Mouse (Mus musculus): ENCODE results near the gene 1810037I17Rik. TPM values are rescaled to one million over a fixed set of nuclear protein-coding genes. Genes with fewer than 3 reads are reported as not detected.

The 1810037I17Rik gene
- total and polyA plus RNA-seq, 3 experiments, result 75.6 to 132 (median 106) TPM

DNA sequence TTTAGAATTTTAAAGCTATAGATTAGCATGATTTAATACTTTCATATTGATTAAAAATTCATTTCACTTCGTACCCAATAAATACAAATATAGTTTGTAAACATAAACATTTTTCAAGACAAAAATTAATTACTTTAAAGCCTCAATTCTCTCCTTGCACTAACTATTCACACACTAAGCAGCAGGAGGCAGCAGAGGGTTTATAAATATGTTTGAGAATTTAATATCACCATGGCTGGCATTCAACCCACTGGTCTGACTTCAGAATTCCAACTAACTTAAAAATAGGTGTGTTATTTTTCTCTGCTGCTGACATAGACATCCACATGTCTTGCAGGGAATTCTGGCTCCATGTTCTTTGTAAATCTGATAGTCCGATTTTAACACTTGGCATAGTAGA is 15.2 kb downstream of the 1810037I17Rik start:
- Histone ChIP-seq H3K36me3 (replicated peaks in 1 of 2; ENCODE audit: control insufficient read depth in 1 of 2, insufficient read depth in 1 of 2, low read length in 1 of 2) (no peaks in the 10 kb centered on the region), H3K9me3 (replicated peaks; ENCODE audit: low read length) (no peaks in the 10 kb centered on the region), H3K27me3 (replicated peaks) (no peaks in the 10 kb centered on the region), H3K4me1 (ENCODE audit: control insufficient read depth in 1 of 2, insufficient read depth in 2 of 2) (peaks cover 6 to 9% of the 10 kb centered on the region in 2 experiments), H3K9ac (ENCODE audit: insufficient read depth, low read depth) (no peak overlapping the region), H3K79me2 (replicated peaks; ENCODE audit: control insufficient read depth, extremely low read depth, insufficient read depth, poor library complexity, severe bottlenecking) (no peaks in the 10 kb centered on the region), H3K4me2 (ENCODE audit: insufficient read depth, low read depth, poor library complexity, severe bottlenecking) (no peak overlapping the region), H3K27ac (ENCODE audit: insufficient read depth, low read depth) (no peak overlapping the region), H3K4me3 (replicated peaks in 1 of 3; ENCODE audit: low read depth in 2 of 3, low read length in 2 of 3, poor library complexity in 1 of 3) (no peak overlapping the region)
- DNase-seq (ENCODE audit: extremely low read depth), result peak; percentile 43
- TF ChIP-seq SMC3 (IDR thresholded peaks at IDR 0.05; ENCODE audit: low read depth, low read length), result peak; percentile 86
- TF ChIP-seq NELFE (IDR thresholded peaks at IDR 0.05; ENCODE audit: low read depth, low read length), result no peak
- no peak for TF ChIP-seq GABPA (IDR thresholded peaks at IDR 0.05; ENCODE audit: insufficient replicate concordance, low read depth, low read length)
- peak in 1 of 2 experiments; percentile 87; a peak in 3 of 4 replicates for TF ChIP-seq CTCF (conservative IDR thresholded peaks at IDR 0.05 in 1 of 2, IDR thresholded peaks at IDR 0.05 in 1 of 2; ENCODE audit: low read depth in 2 of 2, low read length in 2 of 2)
- TF ChIP-seq ZC3H11A (IDR thresholded peaks at IDR 0.05; ENCODE audit: low read depth, low read length), result peak; percentile 69
- TF ChIP-seq RAD21 (IDR thresholded peaks at IDR 0.05; ENCODE audit: low read depth, low read length), result peak; percentile 84
- in situ Hi-C loops (cut with MboI; ENCODE audit: low pct_ligation_motif_present, low pct_unique_long_range_greater_than_20kb, low sequenced_read_pairs), result loop anchor here (10.0 kb wide), 2 partner anchors 166 to 216 kb away; no protein-coding TSS in a partner anchor
- dilution Hi-C loops (cut with MboI; ENCODE audit: extremely low pct_ligation_motif_present, extremely low pct_unique_long_range_greater_than_20kb, low sequenced_read_pairs), result no loop called here

- Histone ChIP-seq H3K4me2 (ENCODE audit: insufficient read depth, low read depth, poor library complexity, severe bottlenecking) (peak overlapping the region; percentile 5; the same call in 1 of the 2 replicates), H3K4me1 (ENCODE audit: control insufficient read depth in 1 of 2, insufficient read depth in 2 of 2) (peaks cover 6 to 9% of the 10 kb centered on the region in 2 experiments), H3K9me3 (replicated peaks; ENCODE audit: low read length) (no peaks in the 10 kb centered on the region), H3K4me3 (replicated peaks in 1 of 3; ENCODE audit: low read depth in 2 of 3, low read length in 2 of 3, poor library complexity in 1 of 3) (no peak overlapping the region), H3K27ac (ENCODE audit: insufficient read depth, low read depth) (no peak overlapping the region), H3K27me3 (replicated peaks) (no peaks in the 10 kb centered on the region), H3K36me3 (replicated peaks in 1 of 2; ENCODE audit: control insufficient read depth in 1 of 2, insufficient read depth in 1 of 2, low read length in 1 of 2) (no peaks in the 10 kb centered on the region), H3K9ac (ENCODE audit: insufficient read depth, low read depth) (no peak overlapping the region), H3K79me2 (replicated peaks; ENCODE audit: control insufficient read depth, extremely low read depth, insufficient read depth, poor library complexity, severe bottlenecking) (no peaks in the 10 kb centered on the region)
- peak; percentile 80 for TF ChIP-seq MAFK (IDR thresholded peaks at IDR 0.05; ENCODE audit: insufficient replicate concordance, low read length)
- no peak for TF ChIP-seq BHLHE40 (IDR thresholded peaks at IDR 0.05; ENCODE audit: low read depth, low read length)
- dilution Hi-C loops (cut with MboI; ENCODE audit: extremely low pct_ligation_motif_present, extremely low pct_unique_long_range_greater_than_20kb, low sequenced_read_pairs), result no loop called here
- peak; percentile 20 for DNase-seq (ENCODE audit: extremely low read depth)
- in situ Hi-C loops (cut with MboI; ENCODE audit: low pct_ligation_motif_present, low pct_unique_long_range_greater_than_20kb, low sequenced_read_pairs), result no loop called here
Observed at GRCm38 (mm10) chr3:122943387-122943890, 19.4 kb downstream of the 1810037I17Rik start.

DNA sequence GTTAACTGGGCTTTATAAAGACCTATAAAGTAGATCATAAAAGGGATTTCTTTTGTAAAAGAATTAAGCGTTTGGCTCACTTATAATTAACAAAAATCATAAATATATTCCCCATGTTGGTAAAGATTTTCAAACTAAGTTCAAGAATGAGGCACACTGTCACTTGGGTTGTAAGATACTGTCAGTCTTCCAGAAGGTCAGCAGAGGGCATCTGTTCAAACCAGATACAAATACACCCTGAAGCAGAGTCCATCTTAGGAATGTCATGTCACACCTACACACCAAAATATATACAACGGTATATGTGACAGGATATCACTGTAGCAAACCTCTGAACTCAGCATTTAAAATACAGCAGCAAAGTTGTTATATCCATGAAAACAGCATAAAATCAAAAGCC is 26.1 kb downstream of the 1810037I17Rik start:
- Histone ChIP-seq H3K4me1 (ENCODE audit: control insufficient read depth in 1 of 2, insufficient read depth in 2 of 2) (peaks cover 0 to 4% of the 10 kb centered on the region in 2 experiments; a peak in 1 of 4 replicates), H3K4me3 (replicated peaks in 1 of 3; ENCODE audit: low read depth in 2 of 3, low read length in 2 of 3, poor library complexity in 1 of 3) (no peak overlapping the region), H3K4me2 (ENCODE audit: insufficient read depth, low read depth, poor library complexity, severe bottlenecking) (no peak overlapping the region), H3K27ac (ENCODE audit: insufficient read depth, low read depth) (no peak overlapping the region), H3K9me3 (replicated peaks; ENCODE audit: low read length) (no peaks in the 10 kb centered on the region), H3K79me2 (replicated peaks; ENCODE audit: control insufficient read depth, extremely low read depth, insufficient read depth, poor library complexity, severe bottlenecking) (no peaks in the 10 kb centered on the region), H3K36me3 (replicated peaks in 1 of 2; ENCODE audit: control insufficient read depth in 1 of 2, insufficient read depth in 1 of 2, low read length in 1 of 2) (no peaks in the 10 kb centered on the region), H3K9ac (ENCODE audit: insufficient read depth, low read depth) (no peak overlapping the region), H3K27me3 (replicated peaks) (no peaks in the 10 kb centered on the region)
- DNase-seq (ENCODE audit: extremely low read depth), result no peak
- dilution Hi-C loops (cut with MboI; ENCODE audit: extremely low pct_ligation_motif_present, extremely low pct_unique_long_range_greater_than_20kb, low sequenced_read_pairs) (no loop called here), in situ Hi-C loops (cut with MboI; ENCODE audit: low pct_ligation_motif_present, low pct_unique_long_range_greater_than_20kb, low sequenced_read_pairs) (no loop called here)
- no peak for TF ChIP-seq TCF12 (IDR thresholded peaks at IDR 0.05; ENCODE audit: low read depth, low read length)
- TF ChIP-seq BHLHE40 (IDR thresholded peaks at IDR 0.05; ENCODE audit: low read depth, low read length), result no peak
- no peak for TF ChIP-seq POLR2AphosphoS2 (IDR thresholded peaks at IDR 0.05; ENCODE audit: low read depth, low read length)
- TF ChIP-seq TBP (conservative IDR thresholded peaks at IDR 0.05; ENCODE audit: low read depth, low read length), result no peak
- TF ChIP-seq CTCF (conservative IDR thresholded peaks at IDR 0.05 in 1 of 2, IDR thresholded peaks at IDR 0.05 in 1 of 2; ENCODE audit: low read depth in 2 of 2, low read length in 2 of 2), result peak in 1 of 2 experiments; percentile 56; a peak in 2 of 4 replicates
- TF ChIP-seq RAD21 (IDR thresholded peaks at IDR 0.05; ENCODE audit: low read depth, low read length), result peak; percentile 20
- no peak for TF ChIP-seq ZKSCAN1 (IDR thresholded peaks at IDR 0.05; ENCODE audit: borderline replicate concordance, low read depth, low read length)
- TF ChIP-seq EP300 (IDR thresholded peaks at IDR 0.05; ENCODE audit: low read length), result no peak
- no peak for TF ChIP-seq MEF2A (IDR thresholded peaks at IDR 0.05; ENCODE audit: borderline replicate concordance, low read depth, low read length)
- TF ChIP-seq NRF1 (IDR thresholded peaks at IDR 0.05; ENCODE audit: low read depth, low read length), result no peak
- no peak for TF ChIP-seq MAZ (IDR thresholded peaks at IDR 0.05; ENCODE audit: low read depth, low read length)
- TF ChIP-seq JUND (conservative IDR thresholded peaks at IDR 0.05; ENCODE audit: low read depth, low read length), result no peak
- TF ChIP-seq E2F4 (IDR thresholded peaks at IDR 0.05; ENCODE audit: insufficient replicate concordance, low read depth, low read length), result no peak
- TF ChIP-seq CHD2 (IDR thresholded peaks at IDR 0.05; ENCODE audit: low read length), result no peak
- TF ChIP-seq SMC3 (IDR thresholded peaks at IDR 0.05; ENCODE audit: low read depth, low read length), result peak; percentile 62
- no peak for TF ChIP-seq UBTF (IDR thresholded peaks at IDR 0.05; ENCODE audit: low read depth, low read length)
- no peak for TF ChIP-seq CHD1 (IDR thresholded peaks at IDR 0.05; ENCODE audit: low read depth, low read length)
- no peak for TF ChIP-seq USF1 (IDR thresholded peaks at IDR 0.05; ENCODE audit: low read depth, low read length)
- TF ChIP-seq SIN3A (IDR thresholded peaks at IDR 0.05; ENCODE audit: low read length), result no peak
